Mouse (Mus musculus) spleen, adult 18-20 months (tissue): ENCODE data around the gene Olfr988.
"Not testable (repeated sequence)": the region's sequence is repeated elsewhere in the genome, so short reads cannot be mapped to it uniquely, and the experiment has no call there.

Experiments
- DNase-seq, 2 experiments: peaks; one replicate each; pipeline ENCODE4 v3.0.0; 2022; ENCODE audit warnings: mixed read lengths in 2 of 2

Olfr988 gene

GRCm38 (mm10) chr2:85363127-85363526, at the start of gene Olfr988:
Gene Olfr988 (minus strand): TSS chr2:85363227.
- not testable (repeated sequence) for DNase-seq

GRCm38 (mm10) chr2:85409369-85409768, 46.3 kb upstream of the Olfr988 start, which contains the start of gene Olfr992:
Gene Olfr992 (minus strand): TSS chr2:85409469.
- no peak for DNase-seq

GRCm38 (mm10) chr2:85339972-85340371, 23.1 kb downstream of the Olfr988 start:
- no peak for DNase-seq

- DNase-seq, result not testable (repeated sequence)
These were observed 23.8 kb downstream of the Olfr988 start, which contains the start of gene Olfr987 for GRCm38 (mm10) chr2:85339215-85339614. Gene Olfr987 (minus strand): TSS chr2:85339315.

GRCm38 (mm10) chr2:85319106-85319505, 43.9 kb downstream of the Olfr988 start:
- no peak for DNase-seq
